Mouse (Mus musculus) liver, adult 2 months (tissue): Measurements from ENCODE around the gene Stk38l. TPM values are rescaled to one million over a fixed set of nuclear protein-coding genes. Genes with fewer than 3 reads are reported as not detected.

Source experiments
- DNase-seq: peaks from one replicate; pipeline ENCODE4 v3.0.0-alpha.2; 2011; ENCODE audit warnings: low read depth, low spot score; ENCODE audit errors: extremely low read depth
- H3K27ac ChIP-seq: fragments of 200-500 bp; replicated peaks from 2 replicates; pipeline ENCODE4 v1.5.1; 2012; ENCODE audit warnings: low read depth, mild to moderate bottlenecking, control low read depth, inconsistent platforms, low read length; ENCODE audit not compliant: insufficient read depth
- H3K27me3 ChIP-seq: fragments of 200-500 bp; 2 replicates; pipeline ENCODE4 v1.6.1; 2012; ENCODE audit warnings: mild to moderate bottlenecking, moderate library complexity, low read length, inconsistent platforms; ENCODE audit not compliant: control insufficient read depth, insufficient read depth
- H3K36me3 ChIP-seq: fragments of 200-500 bp; 2 replicates; pipeline ENCODE4 v1.6.1; 2012; ENCODE audit warnings: low read length, inconsistent platforms; ENCODE audit not compliant: control insufficient read depth, insufficient read depth
- H3K4me1 ChIP-seq: fragments of 200-500 bp; 2 replicates; pipeline ENCODE4 v1.6.1; 2011; ENCODE audit warnings: low read length; ENCODE audit not compliant: control insufficient read depth, insufficient read depth
- H3K4me3 ChIP-seq: fragments of 200-500 bp; 2 replicates; pipeline ENCODE4 v1.5.1; 2011; ENCODE audit warnings: low read depth, mild to moderate bottlenecking, control low read depth, low read length, moderate library complexity; ENCODE audit not compliant: insufficient read depth
- H3K79me2 ChIP-seq: fragments of 200-500 bp; 2 replicates; pipeline ENCODE4 v1.6.1; 2012; ENCODE audit warnings: inconsistent platforms, mild to moderate bottlenecking, low read length, moderate library complexity; ENCODE audit not compliant: control insufficient read depth, insufficient read depth
- H3K9ac ChIP-seq: fragments of 200-500 bp; 2 replicates; pipeline ENCODE4 v1.6.1; 2012; ENCODE audit warnings: low read depth, mild to moderate bottlenecking, control low read depth, inconsistent platforms, low read length
- CTCF ChIP-seq: fragments of 200-500 bp; IDR thresholded peaks from 2 replicates; pipeline ENCODE4 v1.5.1; 2011; ENCODE audit warnings: low read depth, low read length, control low read depth
- POLR2A ChIP-seq: fragments of 200-500 bp; IDR thresholded peaks from 2 replicates; pipeline ENCODE4 v1.6.1; 2011; ENCODE audit warnings: low read length, control low read depth; ENCODE audit not compliant: insufficient read depth; ENCODE audit errors: extremely low read depth
- WGBS: fragments of 180-500 bp; shearing (Covaris S2); methylation state at CpG from one replicate; pipeline ENCODE4 v1.1.7; 2018; 5-methylcytosine and 5-hydroxymethylcytosine counted together
- polyA plus RNA-seq: library from polyadenylated mRNA; depleted of rRNA; stranded (reverse); fragments of >200 nt; gene quantifications from 2 replicates; pipeline ENCODE4 v1.2.3, GENCODE M21; 2012; rRNA removed
- total RNA-seq: library from RNA; depleted of rRNA; stranded (reverse); fragments of >200 nt; gene quantifications from 2 replicates; pipeline ENCODE4 v1.2.3, GENCODE M21; 2014; rRNA removed

The Stk38l gene
- total and polyA plus RNA-seq, 2 experiments: 3.5 to 10.4 TPM

DNA sequence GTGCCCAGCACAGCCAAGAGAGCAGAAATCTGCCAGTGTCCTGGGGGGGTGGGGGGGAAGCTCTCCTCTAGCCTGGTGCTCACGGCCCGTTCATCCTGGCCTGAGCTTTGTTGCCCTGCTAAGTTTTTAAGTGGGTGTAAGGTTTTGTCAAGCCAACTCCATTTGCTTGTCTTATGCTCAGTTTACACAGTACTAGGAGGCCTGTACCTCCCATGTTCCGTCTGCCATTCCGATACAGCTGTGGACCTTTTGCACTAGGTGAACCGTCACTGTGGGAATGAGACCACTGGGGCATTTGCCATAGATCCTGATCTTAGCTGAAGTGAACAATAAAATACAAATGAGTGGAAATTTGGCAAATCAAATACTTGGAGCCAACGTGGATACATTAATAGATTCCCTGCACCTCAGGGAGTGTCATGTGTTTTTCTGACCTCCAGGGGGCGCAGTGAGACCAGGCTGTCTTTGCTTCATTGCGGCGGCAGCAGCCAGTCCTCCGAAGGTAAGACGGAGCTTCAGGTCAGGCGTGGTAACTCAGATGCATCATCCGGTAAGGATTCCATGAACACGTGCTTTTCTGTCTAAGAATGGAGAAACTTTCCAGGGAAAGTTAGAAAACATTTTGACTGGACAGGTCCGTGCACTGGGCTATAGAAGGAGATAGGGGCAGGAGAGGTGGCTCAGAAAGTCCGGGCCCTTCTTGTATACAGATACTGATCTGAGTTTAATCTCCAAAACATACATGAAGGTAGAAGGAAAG lies 100.1 kb downstream of the Stk38l start:
- TF ChIP-seq POLR2A (no peak), CTCF (peak; percentile 92)
- WGBS: 49% methylated on average over 16 of the region's 16 CpGs
- H3K4me3 ChIP-seq: no peak overlapping the region
- peaks cover 3% of the 10 kb centered on the region for H3K4me1 ChIP-seq
- H3K9ac ChIP-seq: no peak overlapping the region
- no peak overlapping the region for H3K27ac ChIP-seq
- H3K27me3 ChIP-seq: no peaks in the 10 kb centered on the region
- no peaks in the 10 kb centered on the region for H3K36me3 ChIP-seq
- DNase-seq: peak; percentile 20
- H3K79me2 ChIP-seq: no peaks in the 10 kb centered on the region

GRCm38 (mm10) chr6:146825487-146825773 lies 100.6 kb downstream of the Stk38l start:
- no peak for TF ChIP-seq CTCF
- TF ChIP-seq POLR2A: no peak
- Histone ChIP-seq H3K27ac (no peak overlapping the region), H3K9ac (no peak overlapping the region), H3K4me1 (peaks cover 3% of the 10 kb centered on the region), H3K79me2 (no peaks in the 10 kb centered on the region), H3K36me3 (no peaks in the 10 kb centered on the region), H3K27me3 (no peaks in the 10 kb centered on the region), H3K4me3 (no peak overlapping the region)
- DNase-seq: no peak
- WGBS: 96% methylated on average over 1 of the region's 1 CpGs

Other genes with a start within 250 kb of the Stk38l start
- gene Itpr2, start 222.8 kb upstream of the Stk38l start, total RNA-seq: 22.9 and 27.0 TPM in 2 replicates
- gene Itpr2, start 222.8 kb upstream of the Stk38l start, polyA plus RNA-seq: 6.6 and 9.5 TPM in 2 replicates
- 38.3 and 46.0 TPM in 2 replicates for gene Fgfr1op2, start 147.8 kb upstream of the Stk38l start, total RNA-seq
- gene Fgfr1op2, start 147.8 kb upstream of the Stk38l start, polyA plus RNA-seq: 30.9 and 33.5 TPM in 2 replicates
- 23.0 and 26.2 TPM in 2 replicates for gene Ints13, start 147.2 kb upstream of the Stk38l start, total RNA-seq
- gene Ints13, start 147.2 kb upstream of the Stk38l start, polyA plus RNA-seq: 5.6 TPM in 2 replicates
- gene Med21, start 82.4 kb upstream of the Stk38l start, total RNA-seq: 42.9 and 56.4 TPM in 2 replicates
- gene Med21, start 82.4 kb upstream of the Stk38l start, polyA plus RNA-seq: 20.9 and 35.0 TPM in 2 replicates
- 48.5 and 54.2 TPM in 2 replicates for gene Tm7sf3, start 82.2 kb upstream of the Stk38l start, total RNA-seq
- 21.8 and 26.2 TPM in 2 replicates for gene Tm7sf3, start 82.2 kb upstream of the Stk38l start, polyA plus RNA-seq
- 0.40 and 6.1 TPM in 2 replicates for gene Arntl2, start 71.1 kb downstream of the Stk38l start, total RNA-seq
- gene Arntl2, start 71.1 kb downstream of the Stk38l start, polyA plus RNA-seq: 1.6 and 2.4 TPM in 2 replicates
- gene Smco2, start 125.1 kb downstream of the Stk38l start, total RNA-seq: not detected in 2 replicates
- gene Smco2, start 125.1 kb downstream of the Stk38l start, polyA plus RNA-seq: 0.06 TPM in 1 of 2 replicates, not detected in the other
- gene Ppfibp1, start 163.5 kb downstream of the Stk38l start, total RNA-seq: 20.8 and 24.1 TPM in 2 replicates
- gene Ppfibp1, start 163.5 kb downstream of the Stk38l start, polyA plus RNA-seq: 6.7 and 6.9 TPM in 2 replicates
- not detected in 2 replicates for gene 1700034J05Rik, start 229.4 kb downstream of the Stk38l start, total RNA-seq
- not detected in 2 replicates for gene 1700034J05Rik, start 229.4 kb downstream of the Stk38l start, polyA plus RNA-seq